ENCODE assay signal across 22 mouse cellular contexts in genomic region chr6:101979213-101979612, GRCm38 (mm10).
"Had no signal": no experiment of that assay in that cellular context is flagged by ENCODE, and none has a peak within 500 bp of the region (broad histone marks: within the 10 kb centered on the region; RNA-seq: fewer than 3 reads in every experiment).

No protein-coding gene starts in this region.

- H3K9me3 ChIP-seq: limb, embryonic 10.5 days; limb, embryonic 13.5 days; liver, embryonic 12.5 days; liver, embryonic 15.5 days; lung, embryonic 15.5 days; megakaryocyte, embryonic 14.5 days; midbrain, embryonic 12.5 days; midbrain, embryonic 15.5 days; neural tube, embryonic 13.5 days; stomach, embryonic 15.5 days had no signal

- H3K4me2 ChIP-seq: limb, embryonic 13.5 days; liver, embryonic 12.5 days; liver, embryonic 15.5 days; lung, embryonic 15.5 days; midbrain, embryonic 12.5 days; midbrain, embryonic 15.5 days; neural tube, embryonic 13.5 days; stomach, embryonic 15.5 days had no signal

- H3K36me3 ChIP-seq: limb, embryonic 10.5 days; limb, embryonic 13.5 days; liver, embryonic 12.5 days; liver, embryonic 15.5 days; lung, embryonic 15.5 days; midbrain, embryonic 12.5 days; midbrain, embryonic 15.5 days; neural tube, embryonic 13.5 days; stomach, embryonic 15.5 days had no signal

- H3K9ac ChIP-seq: limb, embryonic 13.5 days; liver, embryonic 12.5 days; liver, embryonic 15.5 days; lung, embryonic 15.5 days; midbrain, embryonic 12.5 days; midbrain, embryonic 15.5 days; neural tube, embryonic 13.5 days; stomach, embryonic 15.5 days had no signal

- DNase-seq: kidney, postnatal 25 days; layer of hippocampus, adult 9-11 months; liver; lung, adult 18-20 months; lung, postnatal 10 days; lung, postnatal 36 days; retina, postnatal 1 day; right cerebral cortex, postnatal 25 days; spleen, adult 18-20 months; thymus, postnatal 36 days had no signal

- H3K27ac ChIP-seq: kidney, postnatal 0 days; layer of hippocampus, adult 2 months; limb, embryonic 10.5 days; limb, embryonic 13.5 days; liver, embryonic 12.5 days; liver, embryonic 15.5 days; lung, embryonic 15.5 days; midbrain, embryonic 12.5 days; midbrain, embryonic 15.5 days; neural tube, embryonic 13.5 days; stomach, embryonic 15.5 days had no signal

- H3K4me3 ChIP-seq: layer of hippocampus, adult 2 months; limb, embryonic 10.5 days; limb, embryonic 13.5 days; liver, embryonic 12.5 days; liver, embryonic 15.5 days; lung, embryonic 15.5 days; megakaryocyte, embryonic 14.5 days; midbrain, embryonic 12.5 days; midbrain, embryonic 15.5 days; neural tube, embryonic 13.5 days; stomach, embryonic 15.5 days had no signal

- H3K27me3 ChIP-seq: limb, embryonic 13.5 days; liver, embryonic 12.5 days; liver, embryonic 15.5 days; lung, embryonic 15.5 days; megakaryocyte, embryonic 14.5 days; midbrain, embryonic 12.5 days; midbrain, embryonic 15.5 days; neural tube, embryonic 13.5 days; stomach, embryonic 15.5 days had no signal

- H3K4me1 ChIP-seq: limb, embryonic 10.5 days; limb, embryonic 13.5 days; liver, embryonic 12.5 days; liver, embryonic 15.5 days; lung, embryonic 15.5 days; megakaryocyte, embryonic 14.5 days; midbrain, embryonic 15.5 days; neural tube, embryonic 13.5 days; stomach, embryonic 15.5 days had no signal

- ATAC-seq: liver, embryonic 12.5 days; midbrain, embryonic 15.5 days had no signal
